Mouse (Mus musculus): ENCODE results near the gene Bend7. TPM values are rescaled to one million over a fixed set of nuclear protein-coding genes. Genes with fewer than 3 reads are reported as not detected.

The Bend7 gene
- total and polyA plus RNA-seq, 2 experiments from 2014 or later = 6.0 to 10.7 TPM

DNA sequence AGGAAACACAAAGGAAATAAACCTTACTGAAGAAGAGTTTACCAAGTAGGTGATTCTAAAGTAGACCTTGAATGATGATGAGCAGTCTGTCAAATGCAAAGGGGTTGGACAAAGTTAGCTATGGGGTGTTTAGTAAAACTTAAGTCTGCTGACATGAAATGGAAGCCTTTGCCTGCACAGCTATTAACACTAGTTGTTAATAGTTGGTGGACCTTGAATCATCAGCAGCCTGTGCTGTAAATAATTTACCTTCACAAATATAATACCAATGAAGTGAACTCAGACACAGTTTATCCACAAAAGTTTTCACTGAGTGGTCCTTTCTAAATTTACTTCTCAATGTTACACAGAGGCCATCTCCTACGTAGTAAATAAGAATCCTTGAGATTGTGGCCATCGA lies 52.7 kb downstream of the Bend7 start:
- WGBS = 93% methylated on average over 2 of the region's 2 CpGs
- no peaks in the 10 kb centered on the region for H3K9me3 ChIP-seq (ENCODE audit: low read length)
- DNase-seq (ENCODE audit: low spot score) = no peak
- no peak overlapping the region for H3K9ac ChIP-seq (replicated peaks; ENCODE audit: low read length, poor library complexity, severe bottlenecking)
- no peak for TF ChIP-seq CTCF (IDR thresholded peaks at IDR 0.05)
- no peaks in the 10 kb centered on the region for H3K36me3 ChIP-seq (ENCODE audit: insufficient read depth, low read length)
- no peaks in the 10 kb centered on the region for H3K27me3 ChIP-seq (ENCODE audit: insufficient read depth, low read length)
- no peak for ATAC-seq (ENCODE audit: low FRiP score)
- no peaks in the 10 kb centered on the region for H3K4me1 ChIP-seq (ENCODE audit: insufficient read depth, low read length)
- H3K27ac ChIP-seq (ENCODE audit: low read depth, low read length) = no peak overlapping the region
- H3K4me2 ChIP-seq (ENCODE audit: low read depth, low read length, poor library complexity, severe bottlenecking) = no peak overlapping the region
- H3K4me3 ChIP-seq (ENCODE audit: low read depth, low read length) = no peak overlapping the region

DNA sequence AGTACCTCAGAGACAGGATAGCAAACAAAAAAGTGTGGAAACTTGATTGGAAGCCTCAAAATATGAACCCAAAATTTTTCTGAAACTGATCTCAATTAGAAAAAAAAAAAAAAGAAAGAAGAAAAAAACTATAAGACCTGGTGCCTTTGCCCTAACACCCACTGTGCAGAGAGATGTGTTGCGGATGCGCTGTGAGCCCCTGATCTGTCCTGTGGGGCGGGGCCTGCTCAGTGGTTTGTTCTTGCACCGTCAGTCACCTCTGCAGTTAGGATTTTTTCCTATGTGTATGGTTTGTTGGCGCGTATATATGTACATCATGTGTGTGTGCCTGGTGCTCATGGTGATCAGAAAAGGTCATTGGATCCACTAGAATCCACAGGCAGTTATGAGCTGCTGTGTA lies 56.3 kb downstream of the Bend7 start:
- TF ChIP-seq CTCF (IDR thresholded peaks at IDR 0.05) = no peak
- WGBS = 96% methylated on average over 6 of the region's 6 CpGs
- Histone ChIP-seq H3K9ac (replicated peaks; ENCODE audit: low read length, poor library complexity, severe bottlenecking) (no peak overlapping the region), H3K9me3 (ENCODE audit: low read length) (no peaks in the 10 kb centered on the region), H3K27me3 (ENCODE audit: insufficient read depth, low read length) (no peaks in the 10 kb centered on the region), H3K4me3 (ENCODE audit: low read depth, low read length) (no peak overlapping the region), H3K4me1 (ENCODE audit: insufficient read depth, low read length) (no peaks in the 10 kb centered on the region), H3K4me2 (ENCODE audit: low read depth, low read length, poor library complexity, severe bottlenecking) (no peak overlapping the region), H3K36me3 (ENCODE audit: insufficient read depth, low read length) (no peaks in the 10 kb centered on the region), H3K27ac (ENCODE audit: low read depth, low read length) (no peak overlapping the region)
- DNase-seq (ENCODE audit: low spot score) (no peak), ATAC-seq (ENCODE audit: low FRiP score) (no peak)

DNA sequence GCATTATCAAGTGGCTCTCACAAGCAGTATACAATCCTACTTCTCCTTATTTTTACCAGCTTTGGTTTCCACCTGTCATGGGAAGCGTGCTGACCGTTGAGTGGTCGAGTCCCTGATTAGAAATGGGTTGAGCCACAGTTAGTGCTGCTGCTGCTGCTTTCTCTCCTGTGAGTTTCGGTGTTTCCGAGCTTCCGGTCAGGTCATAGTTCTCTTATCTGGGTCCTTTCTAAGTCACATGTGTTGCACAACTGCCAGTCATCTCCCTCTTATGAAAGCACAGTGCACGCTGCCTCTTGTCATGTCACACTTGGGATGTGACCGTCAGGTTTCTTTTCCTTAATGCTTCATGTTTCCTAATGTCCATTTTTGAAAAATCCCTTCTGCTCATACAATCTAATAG lies 59.7 kb downstream of the Bend7 start:
- no peaks in the 10 kb centered on the region for H3K9me3 ChIP-seq (ENCODE audit: low read length)
- WGBS = 93% methylated on average over 8 of the region's 8 CpGs
- no peak for TF ChIP-seq CTCF (IDR thresholded peaks at IDR 0.05)
- H3K36me3 ChIP-seq (ENCODE audit: insufficient read depth, low read length) = no peaks in the 10 kb centered on the region
- no peak overlapping the region for H3K27ac ChIP-seq (ENCODE audit: low read depth, low read length)
- no peak overlapping the region for H3K4me3 ChIP-seq (ENCODE audit: low read depth, low read length)
- DNase-seq (ENCODE audit: low spot score) = no peak
- H3K9ac ChIP-seq (replicated peaks; ENCODE audit: low read length, poor library complexity, severe bottlenecking) = no peak overlapping the region
- H3K4me1 ChIP-seq (ENCODE audit: insufficient read depth, low read length) = no peaks in the 10 kb centered on the region
- H3K27me3 ChIP-seq (ENCODE audit: insufficient read depth, low read length) = no peaks in the 10 kb centered on the region
- no peak overlapping the region for H3K4me2 ChIP-seq (ENCODE audit: low read depth, low read length, poor library complexity, severe bottlenecking)
- ATAC-seq (ENCODE audit: low FRiP score) = no peak

- ATAC-seq (ENCODE audit: low FRiP score) = no peak
- TF ChIP-seq CTCF (IDR thresholded peaks at IDR 0.05) = no peak
- WGBS = 90% methylated on average over 3 of the region's 3 CpGs
- no peak overlapping the region for H3K4me3 ChIP-seq (ENCODE audit: low read depth, low read length)
- H3K9me3 ChIP-seq (ENCODE audit: low read length) = no peaks in the 10 kb centered on the region
- no peaks in the 10 kb centered on the region for H3K4me1 ChIP-seq (ENCODE audit: insufficient read depth, low read length)
- H3K36me3 ChIP-seq (ENCODE audit: insufficient read depth, low read length) = no peaks in the 10 kb centered on the region
- no peaks in the 10 kb centered on the region for H3K27me3 ChIP-seq (ENCODE audit: insufficient read depth, low read length)
- H3K9ac ChIP-seq (replicated peaks; ENCODE audit: low read length, poor library complexity, severe bottlenecking) = no peak overlapping the region
- no peak overlapping the region for H3K4me2 ChIP-seq (ENCODE audit: low read depth, low read length, poor library complexity, severe bottlenecking)
- no peak overlapping the region for H3K27ac ChIP-seq (ENCODE audit: low read depth, low read length)
- no peak for DNase-seq (ENCODE audit: low spot score)
These were observed 64.0 kb downstream of the Bend7 start for GRCm38 (mm10) chr2:4781641-4782040.

DNA sequence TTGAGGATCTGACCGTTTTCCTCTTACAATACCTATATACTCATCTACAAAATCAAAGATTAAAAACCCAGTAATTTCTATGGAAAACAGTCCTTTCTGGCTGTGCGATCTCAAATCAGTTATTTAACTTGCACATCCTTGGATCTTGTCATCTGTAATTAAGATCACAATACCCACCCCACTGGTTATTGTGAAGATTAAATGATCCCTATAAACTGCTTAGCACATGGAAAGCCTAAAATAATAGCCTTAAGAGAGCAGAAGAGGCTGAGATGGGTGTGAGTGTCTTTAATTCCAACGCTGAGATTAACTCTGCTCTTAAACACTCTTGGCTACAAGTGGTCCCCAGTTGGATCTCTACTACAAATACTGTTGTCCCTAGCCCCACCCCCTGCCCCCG lies 64.8 kb downstream of the Bend7 start:
- WGBS = 30% methylated on average over 4 of the region's 4 CpGs

GRCm38 (mm10) chr2:4782809-4783641 lies 65.4 kb downstream of the Bend7 start:
- no peaks in the 10 kb centered on the region for H3K9me3 ChIP-seq (ENCODE audit: low read length)
- H3K27me3 ChIP-seq (ENCODE audit: insufficient read depth, low read length) = no peaks in the 10 kb centered on the region
- no peak overlapping the region for H3K9ac ChIP-seq (replicated peaks; ENCODE audit: low read length, poor library complexity, severe bottlenecking)
- H3K36me3 ChIP-seq (ENCODE audit: insufficient read depth, low read length) = no peaks in the 10 kb centered on the region
- no peaks in the 10 kb centered on the region for H3K4me1 ChIP-seq (ENCODE audit: insufficient read depth, low read length)
- peak; percentile 8; the same call in 1 of the 2 replicates for TF ChIP-seq CTCF (IDR thresholded peaks at IDR 0.05)
- H3K4me2 ChIP-seq (ENCODE audit: low read depth, low read length, poor library complexity, severe bottlenecking) = no peak overlapping the region
- H3K27ac ChIP-seq (ENCODE audit: low read depth, low read length) = no peak overlapping the region
- DNase-seq (ENCODE audit: low spot score) = no peak
- H3K4me3 ChIP-seq (ENCODE audit: low read depth, low read length) = no peak overlapping the region
- WGBS = 56% methylated on average over 11 of the region's 11 CpGs
- ATAC-seq (ENCODE audit: low FRiP score) = no peak

More for the DNA sequence above, 64.8 kb downstream of the Bend7 start:
- Histone ChIP-seq H3K4me1 (ENCODE audit: insufficient read depth, low read length) (no peaks in the 10 kb centered on the region), H3K36me3 (ENCODE audit: insufficient read depth, low read length) (no peaks in the 10 kb centered on the region), H3K9ac (replicated peaks; ENCODE audit: low read length, poor library complexity, severe bottlenecking) (no peak overlapping the region), H3K9me3 (ENCODE audit: low read length) (no peaks in the 10 kb centered on the region), H3K27ac (ENCODE audit: low read depth, low read length) (no peak overlapping the region), H3K4me3 (ENCODE audit: low read depth, low read length) (no peak overlapping the region), H3K27me3 (ENCODE audit: insufficient read depth, low read length) (no peaks in the 10 kb centered on the region), H3K4me2 (ENCODE audit: low read depth, low read length, poor library complexity, severe bottlenecking) (no peak overlapping the region)
- DNase-seq (ENCODE audit: low spot score) (no peak), ATAC-seq (ENCODE audit: low FRiP score) (no peak)
- no peak for TF ChIP-seq CTCF (IDR thresholded peaks at IDR 0.05)

Data from midbrain, postnatal 0 days (tissue).